Mouse (Mus musculus): ENCODE data around the gene Ccdc113.
"Not testable (repeated sequence)": the region's sequence is repeated elsewhere in the genome, so short reads cannot be mapped to it uniquely, and the experiment has no call there.

Ccdc113 gene

GRCm38 (mm10) chr8:95602168-95602567, 68.3 kb downstream of the Ccdc113 start:
- DNase-seq (ENCODE audit: low spot score), result no peak

- DNase-seq (ENCODE audit: low spot score), result not testable (repeated sequence)
Measured at GRCm38 (mm10) chr8:95606509-95606908, 72.6 kb downstream of the Ccdc113 start.

GRCm38 (mm10) chr8:95607210-95607609, 73.3 kb downstream of the Ccdc113 start:
- no peak for DNase-seq (ENCODE audit: low spot score)

Data from adipocyte (in vitro differentiated cells).